Mouse (Mus musculus): ENCODE measurements around the gene Trim2. TPM values are rescaled to one million over a fixed set of nuclear protein-coding genes. Genes with fewer than 3 reads are reported as not detected.

The Trim2 gene
- total RNA-seq, 4 experiments from 2014 or later: 369 to 408 (median 383) TPM

GRCm38 (mm10) chr3:84288931-84289330 lies 17.7 kb downstream of the Trim2 start:
- peak; percentile 64 to 73 for DNase-seq (ENCODE audit: low spot score in 2 of 2)

DNA sequence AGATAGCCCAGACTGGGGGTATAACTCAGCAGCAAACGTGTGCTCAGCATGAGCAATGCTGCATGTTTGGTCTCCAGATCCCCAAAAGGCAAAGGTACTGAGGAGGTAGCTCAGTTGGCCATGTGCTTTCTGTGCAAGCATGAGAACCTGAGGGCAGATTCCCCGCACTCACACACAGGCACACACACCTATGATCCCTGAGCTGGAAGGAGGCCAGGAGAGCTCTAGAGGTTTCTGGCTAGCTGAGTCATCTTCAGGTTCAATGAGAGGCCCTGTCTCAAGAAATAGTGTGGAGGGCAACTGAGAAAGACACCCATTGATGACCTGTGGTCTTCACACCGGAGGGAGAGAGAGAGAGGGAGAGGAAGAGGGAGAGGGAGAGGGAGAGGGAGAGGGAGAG lies 19.4 kb downstream of the Trim2 start:
- DNase-seq (ENCODE audit: low spot score in 2 of 2): no peak

DNA sequence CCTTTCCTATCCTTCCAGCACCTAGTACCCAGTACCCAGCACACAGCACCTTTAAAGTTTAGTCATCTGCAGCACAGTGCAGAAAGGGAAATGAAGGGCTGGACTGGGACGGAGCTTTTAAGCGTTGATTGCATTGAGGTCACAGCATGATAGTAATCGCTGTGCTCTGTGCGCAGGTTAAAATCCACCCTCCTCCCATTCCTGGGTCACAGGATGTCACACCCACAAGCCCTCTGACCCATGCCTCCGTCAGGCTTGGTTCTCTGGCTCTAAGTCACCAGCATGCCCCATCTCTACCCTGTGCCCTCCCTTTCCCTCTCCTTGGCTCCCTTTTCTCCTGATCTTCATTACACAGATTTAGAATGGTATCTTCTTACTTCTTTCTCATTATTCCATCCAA lies 20.4 kb downstream of the Trim2 start:
- DNase-seq (ENCODE audit: low spot score in 2 of 2): no peak

- DNase-seq (ENCODE audit: low spot score in 2 of 2): no peak
These were observed 21.9 kb downstream of the Trim2 start for GRCm38 (mm10) chr3:84284796-84285195.

DNA sequence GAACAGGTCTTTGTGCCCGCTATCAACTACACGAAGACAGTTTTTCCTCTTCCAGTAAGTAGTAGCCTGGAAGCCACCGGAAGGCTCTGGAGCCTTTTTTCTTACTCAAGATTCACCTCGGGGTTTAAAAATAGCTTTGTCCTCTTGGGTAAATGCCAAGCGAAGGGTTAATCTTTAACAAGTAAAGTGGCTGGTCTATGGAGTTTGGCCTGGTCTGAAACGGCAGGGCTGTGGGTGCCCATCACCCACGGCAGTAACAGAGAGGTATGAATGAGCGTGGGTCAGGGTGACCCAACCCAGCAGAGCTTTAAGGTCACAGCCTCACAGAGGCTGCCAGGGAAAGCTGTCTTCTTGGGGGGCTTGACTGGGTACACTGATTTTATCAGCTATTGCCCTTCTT lies 23.2 kb downstream of the Trim2 start:
- no peak for DNase-seq (ENCODE audit: low spot score in 2 of 2)

DNA sequence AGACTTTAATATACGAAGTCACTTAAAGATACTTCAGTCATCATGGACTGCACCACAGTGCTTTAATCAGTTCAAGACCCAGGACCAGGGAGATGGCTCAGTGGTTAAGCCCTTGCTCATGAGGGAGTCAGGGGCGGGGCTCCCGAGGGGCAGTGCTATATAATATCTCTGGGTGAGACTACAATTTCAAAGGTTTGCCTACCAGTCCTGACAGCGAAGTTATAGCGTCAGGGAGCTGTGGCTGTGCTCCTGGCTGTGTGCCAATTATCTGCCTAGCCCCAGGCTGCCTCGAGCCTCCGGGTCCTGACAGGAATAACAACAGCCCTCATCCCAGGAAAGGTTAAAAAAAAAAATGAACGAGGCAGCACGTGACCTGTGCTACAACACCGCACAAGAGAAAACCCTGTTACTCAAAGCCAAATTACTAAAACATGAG lies 24.7 kb downstream of the Trim2 start:
- DNase-seq (ENCODE audit: low spot score in 2 of 2): no peak

DNA sequence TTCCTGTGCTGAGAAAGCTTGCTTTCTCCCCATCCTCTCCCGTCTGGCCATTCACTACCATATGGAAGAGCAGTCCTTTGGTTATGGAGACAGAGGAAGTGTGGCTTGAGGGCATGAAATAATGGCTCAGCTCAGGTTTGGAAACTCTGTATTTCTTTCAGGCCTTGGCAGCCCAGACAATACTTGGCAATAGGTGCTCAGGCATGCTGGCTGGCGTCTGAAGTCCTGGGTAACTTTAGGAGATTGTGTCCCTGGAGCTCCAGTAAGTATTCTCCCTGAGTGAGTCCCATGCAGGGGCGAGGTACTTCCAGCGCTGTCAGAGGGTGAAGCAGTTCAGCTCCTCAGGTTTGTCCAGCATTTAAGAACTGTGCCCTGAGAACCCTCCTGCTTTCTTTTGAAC lies 27.9 kb downstream of the Trim2 start:
- DNase-seq (ENCODE audit: low spot score in 2 of 2): no peak

- DNase-seq (ENCODE audit: low spot score in 2 of 2): no peak
These were observed 31.6 kb downstream of the Trim2 start for GRCm38 (mm10) chr3:84275124-84275523.

DNA sequence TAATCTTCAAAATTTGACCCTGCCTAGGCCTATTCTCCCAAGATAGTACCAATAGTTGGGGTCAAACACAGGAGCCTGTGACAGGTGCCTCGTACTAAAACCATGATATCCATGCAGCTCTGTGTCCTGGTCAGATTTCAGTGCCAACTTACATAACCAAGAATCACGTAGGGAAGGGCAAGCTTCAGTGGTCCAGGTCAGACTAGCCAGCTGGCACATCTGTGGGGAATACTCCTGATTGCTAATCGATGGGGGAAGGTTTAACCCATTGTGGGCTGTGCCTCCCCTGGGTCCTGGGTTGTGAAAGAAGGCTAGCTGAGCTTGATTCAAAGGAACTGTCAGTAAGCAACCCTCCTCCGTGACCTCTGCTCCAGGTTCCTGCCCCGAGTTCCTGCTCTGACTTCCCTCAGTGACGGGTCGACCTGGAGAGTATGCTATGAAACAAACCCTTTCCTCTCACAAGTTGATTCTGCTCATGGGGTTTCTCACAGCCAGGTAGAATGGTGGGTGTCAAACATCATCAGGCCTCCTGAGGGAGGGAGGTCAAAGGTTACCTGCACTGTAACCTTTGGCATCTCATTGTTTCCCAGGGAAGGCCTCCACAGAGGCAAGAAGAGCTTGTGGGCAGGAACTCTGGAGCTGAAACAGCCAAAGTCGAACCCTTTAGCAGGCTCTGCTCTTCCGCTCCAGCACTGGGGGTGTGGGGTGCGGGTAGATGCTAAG lies 34.2 kb downstream of the Trim2 start:
- no peak for DNase-seq (ENCODE audit: low spot score in 2 of 2)

DNA sequence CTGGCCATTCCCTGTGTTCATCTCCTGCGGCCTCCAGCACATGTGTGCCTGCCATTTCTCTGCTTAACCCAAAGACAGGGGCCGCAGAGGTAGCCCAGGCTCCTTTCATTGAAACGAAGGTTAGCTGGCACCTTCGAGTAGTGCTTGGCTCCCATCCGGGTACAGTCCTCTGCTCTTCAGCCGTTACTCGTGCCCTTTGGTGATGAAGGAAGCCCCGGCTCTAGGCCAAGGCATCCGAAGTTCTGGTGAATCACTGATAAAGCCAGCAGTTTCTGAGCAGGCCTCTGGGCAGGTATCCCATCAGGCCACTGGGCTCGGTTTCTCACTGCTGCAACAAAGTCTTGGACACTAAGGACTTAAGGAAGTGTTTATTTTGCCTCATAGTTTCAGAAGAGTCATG lies 34.9 kb downstream of the Trim2 start:
- DNase-seq (ENCODE audit: low spot score in 2 of 2): no peak

GRCm38 (mm10) chr3:84271058-84271457 lies 35.6 kb downstream of the Trim2 start:
- no peak for DNase-seq (ENCODE audit: low spot score in 2 of 2)

GRCm38 (mm10) chr3:84270624-84270995 lies 36.1 kb downstream of the Trim2 start:
- no peak for DNase-seq (ENCODE audit: low spot score in 2 of 2)

DNA sequence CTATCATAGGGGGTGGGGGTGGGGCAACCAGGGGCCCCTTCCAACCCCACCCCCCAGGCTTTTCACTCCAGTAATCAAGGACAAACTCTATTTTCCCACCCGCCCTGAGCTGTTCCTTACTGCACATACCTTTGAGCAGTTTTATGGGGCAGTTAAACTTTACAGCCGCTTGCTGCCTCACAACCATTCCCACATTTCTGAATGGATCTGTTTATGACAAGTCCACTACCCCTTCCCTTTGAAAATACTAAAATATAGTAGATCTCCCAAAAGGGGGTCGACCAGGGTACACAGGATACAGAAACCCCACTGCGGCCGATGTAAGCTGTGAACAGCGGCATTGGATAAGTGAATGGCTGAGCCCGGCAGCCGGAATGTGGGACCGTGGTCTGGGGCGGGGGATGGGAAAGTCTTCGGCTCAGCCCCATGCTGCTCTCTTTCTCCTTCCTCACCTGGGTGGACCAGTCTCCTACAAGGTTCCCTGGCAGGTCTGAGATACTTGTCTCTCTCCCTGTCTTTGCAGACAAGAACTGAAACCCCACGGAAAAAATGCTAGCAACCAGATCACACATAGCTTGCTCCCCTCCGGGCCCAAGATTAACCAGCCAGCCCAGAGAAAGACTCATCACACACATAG lies 36.6 kb downstream of the Trim2 start:
- no peak for DNase-seq (ENCODE audit: low spot score in 2 of 2)

DNA sequence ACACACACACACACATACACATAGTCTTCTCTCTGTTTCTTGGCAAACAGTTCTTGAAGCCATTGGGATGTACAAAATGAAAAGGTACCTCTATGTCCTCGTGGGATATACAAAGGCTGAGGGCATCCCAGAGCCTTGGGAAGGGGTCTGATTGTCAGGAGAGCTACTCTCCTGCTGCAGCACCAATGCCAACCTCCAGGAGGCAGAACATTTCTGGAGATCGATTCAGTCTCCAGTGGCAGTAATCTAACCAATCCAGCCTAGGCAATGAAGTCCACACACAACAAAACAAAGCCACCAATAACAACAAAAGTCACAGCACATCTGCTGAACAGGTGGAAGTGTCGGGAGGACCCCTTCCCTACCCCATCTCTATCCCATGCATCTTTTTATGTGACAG lies 38.2 kb downstream of the Trim2 start:
- no peak for DNase-seq (ENCODE audit: low spot score in 2 of 2)

GRCm38 (mm10) chr3:84266391-84266931 lies 40.2 kb downstream of the Trim2 start:
- no peak for DNase-seq (ENCODE audit: low spot score in 2 of 2)

GRCm38 (mm10) chr3:84265084-84265483 lies 41.6 kb downstream of the Trim2 start:
- DNase-seq (ENCODE audit: low spot score in 2 of 2): no peak

DNA sequence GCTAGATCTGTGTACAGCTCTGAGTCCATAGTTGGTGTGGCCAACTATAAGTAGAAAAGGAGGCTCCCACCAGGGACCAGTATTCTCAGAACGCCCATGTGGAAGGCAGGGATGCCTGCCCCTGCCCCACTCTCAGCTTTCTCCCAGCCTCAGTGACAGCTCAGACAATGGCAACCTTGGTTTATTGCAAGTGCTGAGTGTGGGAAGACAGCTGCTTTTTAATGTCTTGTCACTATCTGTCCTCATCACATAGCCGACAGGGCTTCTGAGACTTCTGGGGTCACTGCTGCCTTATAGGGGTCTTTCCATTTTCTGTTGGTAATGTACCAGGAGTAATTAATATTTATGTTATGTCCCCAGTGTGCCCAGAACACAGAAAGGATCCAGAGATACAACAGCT lies 42.3 kb downstream of the Trim2 start:
- DNase-seq (ENCODE audit: low spot score in 2 of 2): no peak

- no peak for DNase-seq (ENCODE audit: low spot score in 2 of 2)
These were observed 43.9 kb downstream of the Trim2 start for GRCm38 (mm10) chr3:84262804-84263203.

GRCm38 (mm10) chr3:84261863-84262262 lies 44.8 kb downstream of the Trim2 start:
- DNase-seq (ENCODE audit: low spot score in 2 of 2): no peak

GRCm38 (mm10) chr3:84260837-84261236 lies 45.8 kb downstream of the Trim2 start:
- no peak for DNase-seq (ENCODE audit: low spot score in 2 of 2)

GRCm38 (mm10) chr3:84260024-84260535 lies 46.6 kb downstream of the Trim2 start:
- no peak for DNase-seq (ENCODE audit: low spot score in 2 of 2)

DNA sequence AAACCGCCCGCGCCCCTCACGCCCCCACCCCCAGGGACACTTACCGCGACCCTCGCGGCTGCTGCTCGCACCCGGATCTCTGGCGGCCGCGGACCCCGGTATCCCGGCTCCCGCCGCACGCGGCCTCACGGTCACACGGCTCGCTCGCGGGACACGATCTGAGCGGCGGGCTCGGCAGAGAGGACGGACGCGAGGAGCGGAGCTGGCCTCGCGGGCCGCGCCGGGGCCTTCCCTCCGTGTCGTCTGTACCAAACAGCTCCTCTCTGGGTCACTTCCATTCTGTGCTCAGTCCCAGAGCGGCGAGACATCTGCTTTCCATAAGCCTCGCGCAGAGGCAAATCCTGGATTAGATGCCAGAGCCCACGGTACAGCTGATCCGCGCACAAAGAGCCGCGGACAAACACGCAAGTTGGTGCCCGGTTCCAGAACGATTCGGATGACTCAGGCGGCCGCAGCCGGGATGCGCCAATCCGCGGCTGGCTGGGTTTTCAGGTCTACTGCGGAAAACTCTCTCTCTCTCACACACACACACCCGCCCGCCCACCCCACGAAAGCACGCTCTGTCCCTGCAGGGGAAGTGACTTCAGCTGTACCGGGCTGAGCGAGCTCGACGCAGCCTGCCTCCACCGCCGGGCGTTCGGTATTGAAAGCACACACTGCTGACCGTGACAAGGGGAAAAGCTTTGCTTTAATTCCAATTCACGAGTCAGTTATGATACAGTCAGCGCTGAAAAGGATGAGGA lies 47.2 kb downstream of the Trim2 start:
- peak; percentile 71 to 80 for DNase-seq (ENCODE audit: low spot score in 2 of 2)

All from layer of hippocampus, adult 8-10 months (tissue).